Mouse (Mus musculus) lung, postnatal 0 days (tissue): Measurements from ENCODE around the gene Arhgef15.

Experiments
- CTCF ChIP-seq: IDR thresholded peaks from 2 replicates; pipeline ENCODE4 v1.5.1; 2016; ENCODE audit warnings: antibody characterized with exemption, mild to moderate bottlenecking
- EP300 ChIP-seq: IDR thresholded peaks from 2 replicates; pipeline ENCODE4 v1.6.1; 2016; ENCODE audit warnings: antibody characterized with exemption, mild to moderate bottlenecking, control low read depth

GRCm38 (mm10) chr11:68893911-68894464 is 63.3 kb downstream of the Arhgef15 start:
- TF ChIP-seq CTCF (no peak), EP300 (no peak)
